Comparison of ENCODE assay signal across 18 mouse cellular contexts in the genomic region with DNA sequence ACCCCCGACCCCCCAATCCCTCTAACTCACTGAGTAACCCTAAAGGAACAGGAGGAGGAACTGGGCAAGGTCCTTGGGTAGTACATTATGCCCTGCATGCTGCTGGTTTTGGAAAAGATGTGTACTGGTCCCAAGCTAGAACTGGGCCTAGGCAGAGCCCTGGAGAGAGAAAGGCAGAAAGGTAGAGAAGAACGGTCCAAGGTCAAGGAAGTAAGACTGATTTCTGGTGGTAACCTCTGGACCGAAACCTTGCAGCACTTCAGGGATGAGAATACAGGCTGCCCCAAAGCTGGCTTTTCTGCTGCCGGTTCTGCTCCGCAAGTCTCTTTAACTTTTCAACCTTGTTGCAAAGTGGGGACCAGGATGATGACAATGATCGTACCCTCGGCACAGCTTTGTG. TPM values are rescaled to one million over a fixed set of nuclear protein-coding genes. Genes with fewer than 3 reads are reported as not detected.
DNase-seq lines count a peak whose midpoint lies in the region; ATAC-seq and TF ChIP-seq lines count a peak whose summit lies in the region.
"Had no signal": no experiment of that assay in that cellular context is flagged by ENCODE, and none has a peak within 500 bp of the region (broad histone marks: within the 10 kb centered on the region; RNA-seq: fewer than 3 reads in every experiment).

No protein-coding gene starts in this region.

- peak overlapping the region; percentile 83 for H3K4me3 ChIP-seq in heart, embryonic 16.5 days (ENCODE audit: low read length)
- H3K4me3 ChIP-seq in kidney, postnatal 0 days (replicated peaks; ENCODE audit: low read depth, low read length): no peak overlapping the region
- H3K4me3 ChIP-seq in embryonic facial prominence, embryonic 10.5 days: peak overlapping the region; percentile 90
- peak overlapping the region; percentile 96 for H3K4me3 ChIP-seq in midbrain, embryonic 12.5 days
- H3K4me3 ChIP-seq in intestine, embryonic 16.5 days (ENCODE audit: low read length): no peak overlapping the region

- peak overlapping the region; percentile 92; the same call in 1 of the 2 replicates for H3K4me2 ChIP-seq in heart, embryonic 16.5 days (ENCODE audit: low read depth, low read length)
- 0 out of 2 replicates have a peak overlapping the region, but pooled peaks have one; percentile 14 for H3K4me2 ChIP-seq in kidney, postnatal 0 days (ENCODE audit: low read length)
- peak overlapping the region; percentile 95 for H3K4me2 ChIP-seq in midbrain, embryonic 12.5 days (replicated peaks)
- H3K4me2 ChIP-seq in intestine, embryonic 16.5 days (ENCODE audit: low read depth, low read length): no peak overlapping the region

- no peak for TF ChIP-seq CTCF in kidney, postnatal 0 days (IDR thresholded peaks at IDR 0.05; ENCODE audit: low read depth)

- H3K27ac ChIP-seq in heart, embryonic 16.5 days (ENCODE audit: low read length): no peak overlapping the region
- no peak overlapping the region for H3K27ac ChIP-seq in kidney, postnatal 0 days
- H3K27ac ChIP-seq in embryonic facial prominence, embryonic 10.5 days (replicated peaks): no peak overlapping the region
- H3K27ac ChIP-seq in midbrain, embryonic 12.5 days (replicated peaks): no peak overlapping the region; the same call in 1 of the 2 replicates
- no peak overlapping the region for H3K27ac ChIP-seq in intestine, embryonic 16.5 days (ENCODE audit: low read length)
- H3K27ac ChIP-seq: embryonic facial prominence, embryonic 15.5 days; limb, embryonic 10.5 days; liver, embryonic 15.5 days; stomach, embryonic 15.5 days had no signal

- H3K9me3 ChIP-seq in heart, embryonic 16.5 days (replicated peaks; ENCODE audit: control insufficient read depth, low read length): no peaks in the 10 kb centered on the region
- no peaks in the 10 kb centered on the region for H3K9me3 ChIP-seq in kidney, postnatal 0 days (replicated peaks; ENCODE audit: low read length)
- no peaks in the 10 kb centered on the region for H3K9me3 ChIP-seq in embryonic facial prominence, embryonic 10.5 days
- H3K9me3 ChIP-seq in midbrain, embryonic 12.5 days: no peaks in the 10 kb centered on the region
- no peaks in the 10 kb centered on the region for H3K9me3 ChIP-seq in intestine, embryonic 16.5 days (ENCODE audit: control insufficient read depth, low read length)
- H3K9me3 ChIP-seq: embryonic facial prominence, embryonic 15.5 days; limb, embryonic 10.5 days; liver, embryonic 15.5 days; stomach, embryonic 15.5 days had no signal

- peaks cover 35% of the 10 kb centered on the region for H3K27me3 ChIP-seq in heart, embryonic 16.5 days (ENCODE audit: control insufficient read depth, insufficient read depth, low read length)
- no peaks in the 10 kb centered on the region for H3K27me3 ChIP-seq in kidney, postnatal 0 days (ENCODE audit: insufficient read depth, low read length)
- peaks cover 96% of the 10 kb centered on the region for H3K27me3 ChIP-seq in embryonic facial prominence, embryonic 10.5 days (replicated peaks; ENCODE audit: low read depth, poor library complexity, severe bottlenecking)
- H3K27me3 ChIP-seq in midbrain, embryonic 12.5 days: peaks cover 34% of the 10 kb centered on the region
- peaks cover 20% of the 10 kb centered on the region; the same call in 1 of the 2 replicates for H3K27me3 ChIP-seq in intestine, embryonic 16.5 days (replicated peaks; ENCODE audit: control insufficient read depth, insufficient read depth, low read length)

- no peak overlapping the region for H3K9ac ChIP-seq in heart, embryonic 16.5 days (ENCODE audit: low read length)
- no peak overlapping the region for H3K9ac ChIP-seq in kidney, postnatal 0 days (ENCODE audit: low read depth, low read length)
- H3K9ac ChIP-seq in midbrain, embryonic 12.5 days (replicated peaks): peak overlapping the region; percentile 95; the same call in 1 of the 2 replicates
- no peak overlapping the region for H3K9ac ChIP-seq in intestine, embryonic 16.5 days (ENCODE audit: low read depth, low read length)
- H3K9ac ChIP-seq: embryonic facial prominence, embryonic 15.5 days; liver, embryonic 15.5 days; stomach, embryonic 15.5 days had no signal

- ATAC-seq in heart, embryonic 16.5 days (replicated peaks; ENCODE audit: extremely low read depth, insufficient read depth, low FRiP score): no peak
- no peak for ATAC-seq in kidney, postnatal 0 days (replicated peaks; ENCODE audit: low FRiP score, low read depth)
- ATAC-seq in midbrain, embryonic 12.5 days (ENCODE audit: low FRiP score, low read depth): no peak
- no peak for ATAC-seq in intestine, embryonic 16.5 days
- ATAC-seq: forebrain, embryonic 16.5 days had no signal

- no peaks in the 10 kb centered on the region for H3K36me3 ChIP-seq in heart, embryonic 16.5 days (ENCODE audit: control insufficient read depth, insufficient read depth)
- no peaks in the 10 kb centered on the region for H3K36me3 ChIP-seq in kidney, postnatal 0 days (ENCODE audit: insufficient read depth, low read length)
- H3K36me3 ChIP-seq in embryonic facial prominence, embryonic 10.5 days (replicated peaks): no peaks in the 10 kb centered on the region
- no peaks in the 10 kb centered on the region for H3K36me3 ChIP-seq in midbrain, embryonic 12.5 days
- H3K36me3 ChIP-seq in intestine, embryonic 16.5 days (ENCODE audit: control insufficient read depth, insufficient read depth, low read length): no peaks in the 10 kb centered on the region
- H3K36me3 ChIP-seq: embryonic facial prominence, embryonic 15.5 days; limb, embryonic 10.5 days; liver, embryonic 15.5 days; stomach, embryonic 15.5 days had no signal

- no peak for DNase-seq in heart, adult 8-10 months (ENCODE audit: low spot score)
- no peak for DNase-seq in kidney, postnatal 0 days (ENCODE audit: low spot score)
- no peak for DNase-seq in kidney, adult 18-20 months
- no peak for DNase-seq in embryonic facial prominence, embryonic 10.5 days (ENCODE audit: low spot score)
- DNase-seq in embryo, embryonic 10.5 days (ENCODE audit: low spot score): no peak
- DNase-seq: adrenal gland, adult 8-10 months; cerebellum, adult 2 months; lung, postnatal 14 days; right cerebral cortex, adult 18-20 months; thymus, postnatal 36 days had no signal

- peaks cover 15% of the 10 kb centered on the region for H3K4me1 ChIP-seq in heart, embryonic 16.5 days (ENCODE audit: control insufficient read depth, insufficient read depth, low read length)
- peaks cover 23% of the 10 kb centered on the region; the same call in 1 of the 2 replicates for H3K4me1 ChIP-seq in kidney, postnatal 0 days (replicated peaks; ENCODE audit: insufficient read depth, low read length)
- peaks cover 68% of the 10 kb centered on the region for H3K4me1 ChIP-seq in embryonic facial prominence, embryonic 10.5 days
- peaks cover 58% of the 10 kb centered on the region for H3K4me1 ChIP-seq in midbrain, embryonic 12.5 days
- peaks cover 4% of the 10 kb centered on the region for H3K4me1 ChIP-seq in intestine, embryonic 16.5 days (ENCODE audit: control insufficient read depth, insufficient read depth, low read length)

- 82% methylated on average over 7 of the region's 7 CpGs for whole genome bisulfite sequencing in heart, embryonic 16.5 days
- 79% methylated on average over 7 of the region's 7 CpGs for WGBS in kidney, postnatal 0 days
- 72% methylated on average over 7 of the region's 7 CpGs for WGBS in embryonic facial prominence, embryonic 10.5 days
- 60% methylated on average over 7 of the region's 7 CpGs for WGBS in midbrain, embryonic 12.5 days
- WGBS in intestine, embryonic 16.5 days: 86% methylated on average over 7 of the region's 7 CpGs

RNA-seq across cellular contexts. Expression of gene Slc45a3, which starts 1.8 kb away (rescaled TPM):
- polyA plus RNA-seq in heart, embryonic 16.5 days (2015; fragmentation: Nextera tagmentation; extraction: Ambion mirVana): 5.1 and 5.4 TPM in 2 replicates
- total RNA-seq in heart, adult 8-10 months (2022): 1 to 10 TPM; 2.4 to 4.7 (median 3.3) TPM
- 9.1 and 10.1 TPM in 2 replicates for polyA plus RNA-seq in kidney, postnatal 0 days (2015; fragmentation: Nextera tagmentation; extraction: Ambion mirVana)
- 5.4 and 8.4 TPM in 2 replicates for polyA plus RNA-seq in embryonic facial prominence, embryonic 10.5 days (2016; fragmentation: Nextera tagmentation; extraction: Ambion mirVana)
- polyA plus RNA-seq in midbrain, embryonic 12.5 days (2016; fragmentation: Nextera tagmentation; extraction: Ambion mirVana): 27.4 and 30.2 TPM in 2 replicates
- 2.5 and 2.9 TPM in 2 replicates for polyA plus RNA-seq in intestine, embryonic 16.5 days (2015; fragmentation: Nextera tagmentation; extraction: Ambion mirVana)

RNA-seq across cellular contexts. Expression of gene Elk4, which starts 42.8 kb away (rescaled TPM):
- polyA plus RNA-seq in heart, embryonic 16.5 days (2015; fragmentation: Nextera tagmentation; extraction: Ambion mirVana): 17.5 and 17.8 TPM in 2 replicates
- total RNA-seq in heart, adult 8-10 months (2022): 10 to 100 TPM; 62.5 to 79.4 (median 76.0) TPM
- polyA plus RNA-seq in kidney, postnatal 0 days (2015; fragmentation: Nextera tagmentation; extraction: Ambion mirVana): 21.4 and 22.0 TPM in 2 replicates
- 12.0 and 13.3 TPM in 2 replicates for polyA plus RNA-seq in embryonic facial prominence, embryonic 10.5 days (2016; fragmentation: Nextera tagmentation; extraction: Ambion mirVana)
- 18.9 and 19.9 TPM in 2 replicates for polyA plus RNA-seq in midbrain, embryonic 12.5 days (2016; fragmentation: Nextera tagmentation; extraction: Ambion mirVana)
- 13.2 and 14.3 TPM in 2 replicates for polyA plus RNA-seq in intestine, embryonic 16.5 days (2015; fragmentation: Nextera tagmentation; extraction: Ambion mirVana)

RNA-seq across cellular contexts. Expression of gene Nucks1, which starts 54.2 kb away (rescaled TPM):
- polyA plus RNA-seq in heart, embryonic 16.5 days (2015; fragmentation: Nextera tagmentation; extraction: Ambion mirVana): 43.8 and 46.9 TPM in 2 replicates
- 10 to 100 TPM; 55.6 to 68.7 (median 62.6) TPM for total RNA-seq in heart, adult 8-10 months (2022)
- 55.2 and 59.9 TPM in 2 replicates for polyA plus RNA-seq in kidney, postnatal 0 days (2015; fragmentation: Nextera tagmentation; extraction: Ambion mirVana)
- 104 and 105 TPM in 2 replicates for polyA plus RNA-seq in embryonic facial prominence, embryonic 10.5 days (2016; fragmentation: Nextera tagmentation; extraction: Ambion mirVana)
- polyA plus RNA-seq in midbrain, embryonic 12.5 days (2016; fragmentation: Nextera tagmentation; extraction: Ambion mirVana): 102 and 118 TPM in 2 replicates
- polyA plus RNA-seq in intestine, embryonic 16.5 days (2015; fragmentation: Nextera tagmentation; extraction: Ambion mirVana): 44.5 TPM in 2 replicates

Comparison
In these comparisons a context has a peak if more than half of its experiments do, and no peak if none do; other contexts are left out.
1. H3K4me3 ChIP-seq: peak in heart, embryonic 16.5 days (single experiment), embryonic facial prominence, embryonic 10.5 days (single experiment) and midbrain, embryonic 12.5 days (single experiment); none in kidney, postnatal 0 days (single experiment) and intestine, embryonic 16.5 days (single experiment).